Mouse (Mus musculus) forebrain, embryonic 12.5 days (tissue): ENCODE data around the gene Klra4. TPM values are rescaled to one million over a fixed set of nuclear protein-coding genes. Genes with fewer than 3 reads are reported as not detected.
"Not testable (repeated sequence)": the region's sequence is repeated elsewhere in the genome, so short reads cannot be mapped to it uniquely, and the experiment has no call there.

Experiments
- ATAC-seq: fragments of 200-750 bp; cut with Nextera tagmentation; 2 replicates; pipeline ENCODE4 v1.8.0; 2017; ENCODE audit warnings: moderate TSS enrichment; ENCODE audit not compliant: low FRiP score
- H3K27ac ChIP-seq: fragments of 300-500 bp; sonication (generic); 2 replicates; pipeline ENCODE4 v1.5.1; 2016; ENCODE audit warnings: mild to moderate bottlenecking
- H3K27me3 ChIP-seq: fragments of 300-500 bp; sonication (generic); 2 replicates; pipeline ENCODE4 v1.6.1; 2016; ENCODE audit warnings: mild to moderate bottlenecking
- H3K36me3 ChIP-seq: fragments of 300-500 bp; sonication (generic); replicated peaks from 2 replicates; pipeline ENCODE4 v1.6.1; 2016; ENCODE audit warnings: mild to moderate bottlenecking
- H3K4me1 ChIP-seq: fragments of 300-500 bp; sonication (generic); 2 replicates; pipeline ENCODE4 v1.6.1; 2016
- H3K4me2 ChIP-seq: fragments of 300-500 bp; sonication (generic); 2 replicates; pipeline ENCODE4 v1.6.1; 2016; ENCODE audit warnings: mild to moderate bottlenecking, moderate library complexity
- H3K4me3 ChIP-seq: fragments of 300-500 bp; sonication (generic); replicated peaks from 2 replicates; pipeline ENCODE4 v1.5.1; 2016; ENCODE audit warnings: mild to moderate bottlenecking
- H3K9ac ChIP-seq: fragments of 300-500 bp; sonication (generic); 2 replicates; pipeline ENCODE4 v1.6.1; 2016; ENCODE audit warnings: mild to moderate bottlenecking
- H3K9me3 ChIP-seq: fragments of 300-500 bp; sonication (generic); 2 replicates; pipeline ENCODE4 v1.6.1; 2016
- WGBS: fragments of 180-500 bp; shearing (Covaris S2); methylation state at CpG from one replicate; pipeline ENCODE4 v1.1.7; 2016; 5-methylcytosine and 5-hydroxymethylcytosine counted together
- polyA plus RNA-seq: library from polyadenylated mRNA; unstranded; fragments of >200 nt; fragmentation: Nextera tagmentation; extraction: Ambion mirVana; gene quantifications from 2 replicates; pipeline ENCODE4 v1.2.1, GENCODE M21; 2016

Klra4 gene
- polyA plus RNA-seq = not detected in 2 replicates

- not testable (repeated sequence) for H3K4me3 ChIP-seq, H3K27me3 ChIP-seq, H3K36me3 ChIP-seq, H3K27ac ChIP-seq, H3K4me2 ChIP-seq, H3K9me3 ChIP-seq, H3K4me1 ChIP-seq, H3K9ac ChIP-seq, ATAC-seq
- 79% methylated on average over 1 of the region's 1 CpGs for WGBS
Observed at GRCm38 (mm10) chr6:130067171-130067570, at the start of gene Klra4. Gene Klra4, minus strand, starts transcription at chr6:130067271.

- Histone ChIP-seq H3K9ac (no peak overlapping the region), H3K27me3 (no peaks in the 10 kb centered on the region), H3K9me3 (peaks cover 14% of the 10 kb centered on the region; the same call in 1 of the 2 replicates), H3K36me3 (no peaks in the 10 kb centered on the region), H3K4me2 (no peak overlapping the region), H3K27ac (no peak overlapping the region), H3K4me3 (no peak overlapping the region), H3K4me1 (no peaks in the 10 kb centered on the region)
- 94% methylated on average over 1 of the region's 1 CpGs for WGBS
- no peak for ATAC-seq
Observed at GRCm38 (mm10) chr6:130110485-130110884, 43.4 kb upstream of the Klra4 start.

DNA sequence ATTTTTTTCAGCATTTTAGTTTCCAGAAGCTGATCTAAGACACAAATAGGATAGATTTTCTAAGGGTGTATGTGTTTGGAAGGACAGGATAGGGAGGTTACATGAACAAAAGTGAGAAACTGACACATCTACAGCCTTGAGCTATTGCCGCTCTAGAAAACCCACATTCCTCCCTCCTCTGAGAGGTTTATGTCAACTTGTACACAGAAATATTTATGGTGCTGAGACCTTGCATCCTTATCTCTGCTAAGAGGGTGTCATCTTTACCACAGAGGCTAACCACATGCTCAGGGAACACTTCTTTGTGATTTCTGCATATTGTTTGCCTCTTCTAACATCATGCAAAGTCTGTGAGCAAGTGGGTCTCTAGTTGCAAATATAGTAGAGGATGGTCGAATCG, 35.7 kb upstream of the Klra4 start:
- not testable (repeated sequence) for H3K27ac ChIP-seq, ATAC-seq, H3K4me1 ChIP-seq, H3K27me3 ChIP-seq, H3K9ac ChIP-seq, H3K36me3 ChIP-seq, H3K4me2 ChIP-seq, H3K4me3 ChIP-seq
- WGBS = 91% methylated on average over 3 of the region's 3 CpGs
- H3K9me3 ChIP-seq = 0 out of 2 replicates have a peak, but pooled peaks cover 12% of the 10 kb centered on the region

DNA sequence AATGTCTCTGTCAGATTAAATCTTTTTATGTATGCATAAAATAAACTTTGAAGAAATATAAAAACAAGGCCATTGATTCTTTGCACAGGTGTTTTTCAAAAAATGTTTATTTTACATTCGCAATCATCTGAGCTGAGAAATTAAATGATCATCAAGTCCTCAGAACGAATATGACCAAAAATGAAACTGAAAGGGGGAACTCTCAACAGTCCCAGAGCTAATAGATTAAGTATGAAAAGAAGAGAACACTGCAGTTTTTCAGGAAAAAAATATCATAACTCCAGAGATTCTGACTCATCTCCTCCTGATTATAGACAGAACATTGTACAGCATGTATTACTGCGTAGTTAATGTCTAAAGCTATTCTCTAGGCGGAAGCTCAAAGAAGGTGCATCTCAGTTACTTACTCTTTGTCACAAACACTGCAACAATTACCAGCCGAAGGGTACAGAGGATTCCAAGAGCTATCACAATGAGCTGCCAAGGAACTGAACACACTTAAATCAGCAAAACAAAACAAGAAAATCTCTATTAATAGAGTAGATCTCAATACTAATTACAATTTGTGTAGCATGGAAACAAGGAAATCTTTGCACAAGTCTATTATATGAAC, 25.4 kb upstream of the Klra4 start:
- H3K36me3 ChIP-seq = no peaks in the 10 kb centered on the region
- H3K9ac ChIP-seq = no peak overlapping the region
- H3K4me1 ChIP-seq = no peaks in the 10 kb centered on the region
- no peak overlapping the region for H3K4me3 ChIP-seq
- no peak overlapping the region for H3K4me2 ChIP-seq
- no peaks in the 10 kb centered on the region for H3K27me3 ChIP-seq
- 80% methylated on average over 5 of the region's 5 CpGs for WGBS
- no peak for ATAC-seq
- H3K9me3 ChIP-seq = 0 out of 2 replicates have a peak, but pooled peaks cover 4% of the 10 kb centered on the region
- H3K27ac ChIP-seq = no peak overlapping the region

- H3K4me3 ChIP-seq = no peak overlapping the region
- WGBS = 75% methylated on average over 5 of the region's 5 CpGs
- no peak for ATAC-seq
- H3K4me1 ChIP-seq = no peaks in the 10 kb centered on the region
- no peak overlapping the region for H3K4me2 ChIP-seq
- H3K36me3 ChIP-seq = no peaks in the 10 kb centered on the region
- H3K27me3 ChIP-seq = no peaks in the 10 kb centered on the region
- no peak overlapping the region for H3K9ac ChIP-seq
- no peak overlapping the region for H3K27ac ChIP-seq
- peaks cover 4% of the 10 kb centered on the region; the same call in 1 of the 2 replicates for H3K9me3 ChIP-seq
Observed at GRCm38 (mm10) chr6:130065196-130065595, 1.9 kb downstream of the Klra4 start.

DNA sequence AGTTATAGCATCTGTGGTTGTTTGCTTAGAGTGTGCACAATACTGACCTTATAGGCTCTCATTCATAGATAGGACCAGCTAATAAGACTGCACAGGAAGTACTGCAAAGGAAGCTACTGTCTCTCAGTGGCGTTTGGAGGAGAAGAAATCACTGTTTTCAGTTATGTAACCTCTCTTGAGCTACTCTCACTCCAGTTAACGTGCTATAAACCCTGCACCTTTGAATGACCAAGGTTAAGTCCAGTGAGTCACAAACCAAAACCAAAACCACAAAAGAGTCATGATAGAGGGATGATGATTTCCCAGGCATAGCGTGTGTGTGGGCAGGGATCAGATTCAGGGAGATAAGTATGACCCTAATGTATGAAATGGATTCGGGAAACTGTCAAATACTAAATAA, 31.9 kb downstream of the Klra4 start:
- not testable (repeated sequence) for H3K27ac ChIP-seq, H3K4me2 ChIP-seq, H3K4me1 ChIP-seq, ATAC-seq, H3K4me3 ChIP-seq, H3K9me3 ChIP-seq, H3K36me3 ChIP-seq, H3K9ac ChIP-seq, H3K27me3 ChIP-seq
- 54% methylated on average over 4 of the region's 4 CpGs for WGBS

- not testable (repeated sequence) for H3K9me3 ChIP-seq, H3K4me1 ChIP-seq, H3K9ac ChIP-seq, H3K27me3 ChIP-seq, H3K4me3 ChIP-seq, H3K27ac ChIP-seq, ATAC-seq, H3K36me3 ChIP-seq, H3K4me2 ChIP-seq
Observed at GRCm38 (mm10) chr6:130031493-130032089, 35.5 kb downstream of the Klra4 start.

- Histone ChIP-seq H3K9ac (no peak within 1 kb of the TSS), H3K4me1 (no peaks in the 10 kb centered on the region), H3K4me2 (no peak within 1 kb of the TSS), H3K27me3 (no peaks in the 10 kb centered on the region), H3K9me3 (no peaks in the 10 kb centered on the region; the same call in 1 of the 2 replicates), H3K36me3 (no peaks in the 10 kb centered on the region), H3K27ac (no peak within 1 kb of the TSS), H3K4me3 (no peak within 1 kb of the TSS)
- 84% methylated on average over 4 of the region's 4 CpGs for WGBS
- ATAC-seq = no peak
Observed at GRCm38 (mm10) chr6:130026854-130027253, 40.2 kb downstream of the Klra4 start, which contains the start of gene Klra6. Gene Klra6, minus strand, starts transcription at chr6:130026954.

Other genes with a start within 250 kb of the Klra4 start
- gene Gm17631, start 204.6 kb downstream of the Klra4 start, polyA plus RNA-seq = not detected in 2 replicates
- not detected in 2 replicates for gene Klra17, start 190.6 kb downstream of the Klra4 start, polyA plus RNA-seq
- gene Klra5, start 149.6 kb downstream of the Klra4 start, polyA plus RNA-seq = not detected in 2 replicates
- not detected in 2 replicates for gene Klra6, start 40.3 kb downstream of the Klra4 start, polyA plus RNA-seq
- gene Klra8, start 62.6 kb upstream of the Klra4 start, polyA plus RNA-seq = not detected in 2 replicates
- gene Klra9, start 125.8 kb upstream of the Klra4 start, polyA plus RNA-seq = not detected in 2 replicates
- gene Klra7, start 166.1 kb upstream of the Klra4 start, polyA plus RNA-seq = not detected in 2 replicates
- gene Klra10, start 214.7 kb upstream of the Klra4 start, polyA plus RNA-seq = not detected in 2 replicates